Mouse (Mus musculus) MEL (cell line): Measurements from ENCODE around the gene Ilf3. TPM values are rescaled to one million over a fixed set of nuclear protein-coding genes. Genes with fewer than 3 reads are reported as not detected.
A peak's percentile ranks its signal among the peaks of the same experiment; 100 is the strongest.

Experiments used
- DNase-seq: peaks from one replicate; pipeline ENCODE4 v3.0.0; 2011; ENCODE audit warnings: low read depth, low spot score
- H3K27ac ChIP-seq: 2 replicates; pipeline ENCODE4 v1.5.1; 2012; ENCODE audit warnings: low read depth, mild to moderate bottlenecking, control low read depth, low read length, moderate library complexity; ENCODE audit not compliant: control insufficient read depth
- H3K27me3 ChIP-seq, 2 experiments: fragments of 150-350 bp in 1 of 2; sonication (generic) in 1 of 2; 2 replicates each; pipeline ENCODE4 v1.6.1; 2012; ENCODE audit warnings: low read length in 2 of 2, mild to moderate bottlenecking in 2 of 2, improper control_type of control experiment in 1 of 2, moderate library complexity in 1 of 2; ENCODE audit not compliant: insufficient read depth in 2 of 2, control insufficient read depth in 1 of 2
- H3K36me3 ChIP-seq, 2 experiments: 2 replicates each; pipeline ENCODE4 v1.6.1; 2012 to 2014; ENCODE audit warnings: low read length in 2 of 2, improper control_type of control experiment in 1 of 2, inconsistent platforms in 1 of 2, mild to moderate bottlenecking in 1 of 2; ENCODE audit not compliant: insufficient read depth in 2 of 2, control insufficient read depth in 1 of 2
- H3K4me1 ChIP-seq, 2 experiments: fragments of 150-350 bp in 1 of 2; sonication (generic) in 1 of 2; 2 replicates each; pipeline ENCODE4 v1.6.1; 2012; ENCODE audit warnings: low read length in 2 of 2, improper control_type of control experiment in 1 of 2, mild to moderate bottlenecking in 1 of 2; ENCODE audit not compliant: insufficient read depth in 2 of 2, control insufficient read depth in 1 of 2
- H3K4me3 ChIP-seq, 2 experiments: fragments of 150-350 bp in 1 of 2; sonication (generic) in 1 of 2; 2 replicates each; pipeline ENCODE4 v1.5.1; 2012; ENCODE audit warnings: low read depth in 2 of 2, low read length in 2 of 2, mild to moderate bottlenecking in 2 of 2, moderate library complexity in 2 of 2, control low read depth in 1 of 2, improper control_type of control experiment in 1 of 2; ENCODE audit not compliant: control insufficient read depth in 1 of 2, insufficient read depth in 1 of 2
- H3K79me2 ChIP-seq: 2 replicates; pipeline ENCODE4 v1.6.1; 2012; ENCODE audit warnings: mild to moderate bottlenecking, low read length, moderate library complexity; ENCODE audit not compliant: control insufficient read depth, poor library complexity, insufficient read depth
- H3K9ac ChIP-seq: 2 replicates; pipeline ENCODE4 v1.6.1; 2012; ENCODE audit warnings: low read depth, mild to moderate bottlenecking, control low read depth, low read length, moderate library complexity; ENCODE audit not compliant: control insufficient read depth, poor library complexity, severe bottlenecking
- H3K9me3 ChIP-seq: fragments of 150-350 bp; sonication (generic); replicated peaks from 2 replicates; pipeline ENCODE4 v1.6.1; 2012; ENCODE audit warnings: mild to moderate bottlenecking, low read length, improper control_type of control experiment, moderate library complexity; ENCODE audit not compliant: insufficient read depth
- CHD1 ChIP-seq: IDR thresholded peaks from 2 replicates; pipeline ENCODE4 v1.6.1; 2012; ENCODE audit warnings: low read depth, mild to moderate bottlenecking, inconsistent platforms, low read length, improper control_type of control experiment
- E2F4 ChIP-seq: IDR thresholded peaks from 2 replicates; pipeline ENCODE4 v1.6.1; 2011; ENCODE audit warnings: low read depth, low read length, improper control_type of control experiment, borderline replicate concordance
- ELF1 ChIP-seq: IDR thresholded peaks from 2 replicates; pipeline ENCODE4 v1.6.1; 2014; ENCODE audit warnings: low read depth, mild to moderate bottlenecking, inconsistent platforms, low read length, improper control_type of control experiment, moderate library complexity
- EP300 ChIP-seq, 2 experiments: IDR thresholded peaks; 2 replicates each; pipeline ENCODE4 v1.6.1; 2011; ENCODE audit warnings: improper control_type of control experiment in 2 of 2, low read length in 2 of 2, low read depth in 1 of 2, mild to moderate bottlenecking in 1 of 2
- GATA1 ChIP-seq: IDR thresholded peaks from 2 replicates; pipeline ENCODE4 v1.6.1; 2011; ENCODE audit warnings: low read depth, low read length, improper control_type of control experiment
- JUND ChIP-seq: IDR thresholded peaks from 2 replicates; pipeline ENCODE4 v1.6.1; 2011; ENCODE audit warnings: low read depth, mild to moderate bottlenecking, improper control_type of control experiment, low read length
- KAT2A ChIP-seq: conservative IDR thresholded peaks from 2 replicates; pipeline ENCODE4 v1.6.1; 2012; ENCODE audit warnings: low read depth, low read length, improper control_type of control experiment, inconsistent platforms
- MAX ChIP-seq: IDR thresholded peaks from 2 replicates; pipeline ENCODE4 v1.6.1; 2011; ENCODE audit warnings: low read length, improper control_type of control experiment
- MAZ ChIP-seq: IDR thresholded peaks from 2 replicates; pipeline ENCODE4 v1.6.1; 2012; ENCODE audit warnings: low read depth, mild to moderate bottlenecking, inconsistent platforms, low read length, improper control_type of control experiment
- MXI1 ChIP-seq: IDR thresholded peaks from 2 replicates; pipeline ENCODE4 v1.6.1; 2011; ENCODE audit warnings: mild to moderate bottlenecking, low read depth, low read length, improper control_type of control experiment
- MYC ChIP-seq: IDR thresholded peaks from 2 replicates; pipeline ENCODE4 v1.6.1; 2011; ENCODE audit warnings: low read depth, mild to moderate bottlenecking, low read length, improper control_type of control experiment, moderate library complexity
- NELFE ChIP-seq: IDR thresholded peaks from 2 replicates; pipeline ENCODE4 v1.6.1; 2011; ENCODE audit warnings: low read depth, low read length, improper control_type of control experiment
- POLR2A ChIP-seq, 2 experiments: IDR thresholded peaks; 2 replicates each; pipeline ENCODE4 v1.6.1; 2011 to 2012; ENCODE audit warnings: low read length in 2 of 2, mild to moderate bottlenecking in 2 of 2, control low read depth in 1 of 2, improper control_type of control experiment in 1 of 2, low read depth in 1 of 2, moderate library complexity in 1 of 2; ENCODE audit not compliant: control insufficient read depth in 1 of 2, insufficient read depth in 1 of 2, poor library complexity in 1 of 2
- POLR2AphosphoS2 ChIP-seq: IDR thresholded peaks from 2 replicates; pipeline ENCODE4 v1.6.1; 2011; ENCODE audit warnings: low read length, improper control_type of control experiment
- RCOR1 ChIP-seq: IDR thresholded peaks from 2 replicates; pipeline ENCODE4 v1.6.1; 2012; ENCODE audit warnings: low read depth, mild to moderate bottlenecking, inconsistent platforms, low read length, improper control_type of control experiment
- TAL1 ChIP-seq: IDR thresholded peaks from 2 replicates; pipeline ENCODE4 v1.6.1; 2012; ENCODE audit warnings: mild to moderate bottlenecking, inconsistent platforms, low read length, moderate library complexity, mixed read lengths
- TBP ChIP-seq: IDR thresholded peaks from 2 replicates; pipeline ENCODE4 v1.8.0; 2011; ENCODE audit warnings: low read depth, low read length, improper control_type of control experiment
- USF1 ChIP-seq: IDR thresholded peaks from 2 replicates; pipeline ENCODE4 v1.6.1; 2014; ENCODE audit warnings: low read depth, mild to moderate bottlenecking, inconsistent platforms, low read length, improper control_type of control experiment, moderate library complexity
- ZKSCAN1 ChIP-seq: IDR thresholded peaks from 2 replicates; pipeline ENCODE4 v1.6.1; 2012; ENCODE audit warnings: low read depth, mild to moderate bottlenecking, inconsistent platforms, low read length, improper control_type of control experiment, moderate library complexity
- ZMIZ1 ChIP-seq: IDR thresholded peaks from 2 replicates; pipeline ENCODE4 v1.6.1; 2012; ENCODE audit warnings: low read depth, mild to moderate bottlenecking, inconsistent platforms, low read length, improper control_type of control experiment, moderate library complexity
- ZNF384 ChIP-seq: IDR thresholded peaks from 2 replicates; pipeline ENCODE4 v1.6.1; 2012; ENCODE audit warnings: low read depth, mild to moderate bottlenecking, inconsistent platforms, low read length, improper control_type of control experiment
- polyA plus RNA-seq, 2 experiments: library from polyadenylated mRNA; stranded (reverse) in 1 of 2; unstranded in 1 of 2; fragments of >175 nt in 1 of 2; fragments of >200 nt in 1 of 2; gene quantifications; 2 replicates each; pipeline versions ENCODE4 v1.2.1 to v1.2.4; 2012; ENCODE audit warnings: low replicate concordance in 2 of 2, low read depth in 1 of 2; ENCODE audit not compliant: insufficient read length in 2 of 2, insufficient read depth in 1 of 2, missing spikeins in 1 of 2
- total RNA-seq: library from RNA; depleted of rRNA; stranded (reverse); fragments of 300-350 nt; gene quantifications from 2 replicates; pipeline ENCODE4 v1.2.3, GENCODE M21; 2012

Gene Ilf3
- total and polyA plus RNA-seq, 3 experiments: 67.4 to 519 (median 210) TPM

- peak; percentile 86 for DNase-seq
- Histone ChIP-seq H3K4me3 (peak overlapping the region; percentile 13 to 51; a peak in 3 of 4 replicates), H3K27me3 (no peaks in the 10 kb centered on the region), H3K4me1 (peaks cover 11 to 26% of the 10 kb centered on the region in 2 experiments), H3K79me2 (peaks cover 15% of the 10 kb centered on the region), H3K36me3 (peaks cover 0 to 21% of the 10 kb centered on the region in 2 experiments; a peak in 3 of 4 replicates), H3K27ac (peak overlapping the region; percentile 20), H3K9ac (peak overlapping the region; percentile 5), H3K9me3 (no peaks in the 10 kb centered on the region)
- TF ChIP-seq MYC: peak; percentile 91
- TF ChIP-seq ZMIZ1: no peak
- TF ChIP-seq TBP: peak; percentile 78
- peak in 1 of 2 experiments; percentile 64; a peak in 1 of 4 replicates for TF ChIP-seq POLR2A (IDR thresholded peaks at IDR 0.05; ENCODE audit: control insufficient read depth in 1 of 2, insufficient read depth in 1 of 2, low read depth in 1 of 2, low read length in 2 of 2, poor library complexity in 1 of 2)
- no peak for TF ChIP-seq ELF1
- peak; percentile 49 for TF ChIP-seq NELFE
- 0 out of 2 replicates have a peak, but pooled peaks have one; percentile 32 for TF ChIP-seq POLR2AphosphoS2
- peak; percentile 83 for TF ChIP-seq MAX
- no peak for TF ChIP-seq ZKSCAN1
- 0 out of 2 replicates have a peak, but pooled peaks have one; percentile 2 for TF ChIP-seq TAL1
- TF ChIP-seq ZNF384: peak; percentile 85
- peak; percentile 27; the same call in 1 of the 2 replicates for TF ChIP-seq GATA1
- 0 out of 2 replicates have a peak, but pooled peaks have one; percentile 30 for TF ChIP-seq USF1
- TF ChIP-seq MXI1: peak; percentile 60; the same call in 1 of the 2 replicates
Measured at GRCm38 (mm10) chr9:21351178-21351577, 16.5 kb upstream of the Ilf3 start.

GRCm38 (mm10) chr9:21351702-21352377, 15.8 kb upstream of the Ilf3 start:
- no peak for DNase-seq
- H3K9ac ChIP-seq: peak overlapping the region; percentile 70
- H3K9me3 ChIP-seq: no peaks in the 10 kb centered on the region
- H3K27me3 ChIP-seq: no peaks in the 10 kb centered on the region
- H3K27ac ChIP-seq: peak overlapping the region; percentile 86
- peak overlapping the region; percentile 51 to 53 for H3K4me3 ChIP-seq
- peak; percentile 98 for TF ChIP-seq CHD1
- TF ChIP-seq ZNF384: peak; percentile 98
- TF ChIP-seq EP300 (IDR thresholded peaks at IDR 0.05; ENCODE audit: low read depth in 1 of 2, low read length in 2 of 2): peak in 1 of 2 experiments; percentile 10; a peak in 2 of 4 replicates
- TF ChIP-seq E2F4: 0 out of 2 replicates have a peak, but pooled peaks have one; percentile 26
- TF ChIP-seq GATA1: peak; percentile 35; the same call in 1 of the 2 replicates
- no peak for TF ChIP-seq POLR2AphosphoS2
- 0 out of 2 replicates have a peak, but pooled peaks have one; percentile 7 for TF ChIP-seq JUND
- peak; percentile 57; the same call in 1 of the 2 replicates for TF ChIP-seq RCOR1
- TF ChIP-seq KAT2A: no peak
- 0 out of 2 replicates have a peak, but pooled peaks have one; percentile 36 for TF ChIP-seq MAZ
- H3K4me1 ChIP-seq: peaks cover 11 to 26% of the 10 kb centered on the region in 2 experiments
- H3K36me3 ChIP-seq: peaks cover 0 to 21% of the 10 kb centered on the region in 2 experiments; a peak in 3 of 4 replicates
- peaks cover 15% of the 10 kb centered on the region for H3K79me2 ChIP-seq
